Mouse (Mus musculus): ENCODE data around the gene Lst1. TPM values are rescaled to one million over a fixed set of nuclear protein-coding genes. Genes with fewer than 3 reads are reported as not detected.

The Lst1 gene
- total and polyA plus RNA-seq, 3 experiments: 7.1 to 391 (median 81.9) TPM

DNA sequence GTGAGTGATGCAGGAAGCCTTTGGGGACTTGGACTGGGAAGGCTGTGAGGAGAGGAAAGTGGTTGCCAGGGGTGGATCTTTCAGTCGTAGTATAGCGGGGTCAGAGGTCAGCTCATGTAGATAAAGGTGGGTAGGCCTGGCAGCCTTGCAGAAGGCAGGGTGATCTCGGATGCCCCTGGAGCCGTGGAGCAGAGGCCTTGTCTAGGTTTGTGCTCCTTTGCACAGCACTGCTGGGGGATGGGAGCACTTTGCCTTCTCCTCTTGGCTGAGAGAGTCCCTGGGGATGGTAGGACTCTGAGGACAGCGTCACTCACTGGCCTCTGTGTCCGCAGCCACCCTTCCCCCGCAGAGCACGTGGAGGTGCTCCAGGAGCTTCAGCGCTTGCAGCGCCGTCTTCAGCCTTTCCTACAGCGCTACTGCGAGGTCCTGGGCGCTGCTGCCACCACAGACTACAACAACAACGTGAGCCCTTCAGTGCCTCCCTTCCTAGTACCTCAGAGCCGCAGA, 47.7 kb downstream of the Lst1 start:
- DNase-seq (ENCODE audit: low spot score): no peak
- Histone ChIP-seq H3K27me3 (ENCODE audit: insufficient read depth, low read length) (no peaks in the 10 kb centered on the region), H3K4me1 (ENCODE audit: insufficient read depth, low read depth, low read length) (peaks cover 48% of the 10 kb centered on the region), H3K9me3 (replicated peaks) (peaks cover 3% of the 10 kb centered on the region), H3K4me3 (ENCODE audit: low read depth, low read length) (no peak overlapping the region), H3K36me3 (replicated peaks) (peaks cover 89% of the 10 kb centered on the region)
- ATAC-seq (ENCODE audit: extremely low read depth, insufficient number of reproducible peaks, low FRiP score, poor library complexity, severe bottlenecking): no peak
- no peak for TF ChIP-seq GATA1 (IDR thresholded peaks at IDR 0.05; ENCODE audit: borderline replicate concordance, low read length)
- no peak for TF ChIP-seq TAL1 (conservative IDR thresholded peaks at IDR 0.05; ENCODE audit: low read depth, low read length)
- no peak for TF ChIP-seq POLR2AphosphoS5 (IDR thresholded peaks at IDR 0.05; ENCODE audit: insufficient replicate concordance, low read depth, low read length)
- TF ChIP-seq CTCF (IDR thresholded peaks at IDR 0.05; ENCODE audit: low read depth, low read length): no peak
- no peak for TF ChIP-seq GATA2 (IDR thresholded peaks at IDR 0.05; ENCODE audit: borderline replicate concordance, low read depth, low read length)

DNA sequence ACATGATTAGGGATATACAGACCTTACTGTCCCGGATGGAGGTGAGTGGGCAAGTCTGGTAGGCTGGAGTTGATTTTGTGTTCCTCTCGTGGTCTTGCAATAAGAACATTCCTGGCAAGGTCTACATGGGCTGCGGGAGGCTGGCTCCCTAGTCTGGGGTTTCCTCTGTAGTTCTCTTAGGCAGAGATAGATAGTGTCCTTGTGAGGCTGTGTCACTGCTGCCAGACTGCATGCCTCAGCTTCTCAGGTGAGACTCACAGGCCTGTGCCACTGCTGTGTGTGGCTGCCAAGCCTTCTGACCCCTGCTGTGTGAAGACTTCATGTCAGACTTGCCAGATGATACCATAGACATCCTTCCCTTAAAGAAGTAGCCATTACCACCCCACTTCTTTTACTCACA, 49.0 kb downstream of the Lst1 start:
- Histone ChIP-seq H3K27me3 (ENCODE audit: insufficient read depth, low read length) (no peaks in the 10 kb centered on the region), H3K4me3 (ENCODE audit: low read depth, low read length) (no peak overlapping the region), H3K36me3 (replicated peaks) (peaks cover 76% of the 10 kb centered on the region), H3K4me1 (ENCODE audit: insufficient read depth, low read depth, low read length) (peaks cover 47% of the 10 kb centered on the region), H3K9me3 (replicated peaks) (peaks cover 3% of the 10 kb centered on the region)
- TF ChIP-seq POLR2AphosphoS5 (IDR thresholded peaks at IDR 0.05; ENCODE audit: insufficient replicate concordance, low read depth, low read length) (no peak), CTCF (IDR thresholded peaks at IDR 0.05; ENCODE audit: low read depth, low read length) (no peak), GATA1 (IDR thresholded peaks at IDR 0.05; ENCODE audit: borderline replicate concordance, low read length) (no peak), TAL1 (conservative IDR thresholded peaks at IDR 0.05; ENCODE audit: low read depth, low read length) (no peak), GATA2 (IDR thresholded peaks at IDR 0.05; ENCODE audit: borderline replicate concordance, low read depth, low read length) (no peak)
- no peak for ATAC-seq (ENCODE audit: extremely low read depth, insufficient number of reproducible peaks, low FRiP score, poor library complexity, severe bottlenecking)
- DNase-seq (ENCODE audit: low spot score): no peak

DNA sequence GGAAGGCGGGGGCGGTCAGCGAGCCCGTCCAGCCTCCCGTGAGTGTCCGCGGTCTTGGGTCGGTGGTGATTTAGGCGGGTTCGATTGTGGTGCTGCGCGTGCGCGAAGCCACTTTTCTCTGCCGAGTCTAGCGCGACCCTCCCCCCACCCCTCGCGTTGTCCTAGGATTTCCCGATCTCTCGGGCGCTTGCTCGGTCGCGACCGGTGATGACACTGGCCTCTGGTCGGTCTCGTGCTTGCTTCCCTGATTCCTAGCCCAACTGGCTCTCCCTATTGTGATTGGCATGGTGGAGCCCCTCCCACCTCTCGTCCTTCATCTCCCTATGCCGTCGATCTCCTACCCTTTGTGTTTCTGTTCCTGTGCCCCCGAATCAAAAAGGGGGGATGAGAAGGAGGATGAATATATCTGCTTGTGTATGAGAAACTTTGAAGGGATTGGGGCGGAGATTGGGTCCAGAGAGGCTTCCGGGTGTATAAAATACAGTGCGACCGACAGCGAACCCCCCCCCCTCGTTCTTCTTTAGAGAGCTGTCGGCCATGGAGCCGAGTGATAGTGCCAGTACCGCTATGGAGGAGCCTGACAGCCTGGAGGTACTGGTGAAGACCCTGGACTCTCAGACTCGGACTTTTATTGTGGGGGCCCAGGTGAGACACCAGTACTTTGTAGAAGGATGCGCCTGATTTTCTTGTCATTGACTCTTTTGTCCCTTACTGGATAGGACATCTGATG, 52.5 kb downstream of the Lst1 start:
- no peaks in the 10 kb centered on the region for H3K27me3 ChIP-seq (ENCODE audit: insufficient read depth, low read length)
- DNase-seq (ENCODE audit: low spot score) (peak; percentile 66), ATAC-seq (ENCODE audit: extremely low read depth, insufficient number of reproducible peaks, low FRiP score, poor library complexity, severe bottlenecking) (peak; percentile 51; the same call in 1 of the 2 replicates)
- peaks cover 49% of the 10 kb centered on the region for H3K4me1 ChIP-seq (ENCODE audit: insufficient read depth, low read depth, low read length)
- H3K36me3 ChIP-seq (replicated peaks): peaks cover 57% of the 10 kb centered on the region
- no peak for TF ChIP-seq POLR2AphosphoS5 (IDR thresholded peaks at IDR 0.05; ENCODE audit: insufficient replicate concordance, low read depth, low read length)
- no peak for TF ChIP-seq TAL1 (conservative IDR thresholded peaks at IDR 0.05; ENCODE audit: low read depth, low read length)
- TF ChIP-seq CTCF (IDR thresholded peaks at IDR 0.05; ENCODE audit: low read depth, low read length): no peak
- no peak for TF ChIP-seq GATA1 (IDR thresholded peaks at IDR 0.05; ENCODE audit: borderline replicate concordance, low read length)
- no peaks in the 10 kb centered on the region for H3K9me3 ChIP-seq (replicated peaks)
- peak overlapping the region; percentile 99 for H3K4me3 ChIP-seq (ENCODE audit: low read depth, low read length)

Other genes with a start within 250 kb of the Lst1 start
Only the 20 nearest of the 38 such genes appear.
- not detected in 2 replicates for gene Ly6g6d, start 110.4 kb downstream of the Lst1 start, total RNA-seq (2014; fragmentation: Nextera tagmentation)
- gene Ly6g6d, start 110.4 kb downstream of the Lst1 start, total RNA-seq (2017): 0.58 TPM in 1 of 2 replicates, not detected in the other
- 2.0 and 3.6 TPM in 2 replicates for gene Ly6g6d, start 110.4 kb downstream of the Lst1 start, polyA plus RNA-seq (2012)
- gene Ly6g6f, start 102.8 kb downstream of the Lst1 start, total RNA-seq (2014; fragmentation: Nextera tagmentation): not detected in 2 replicates
- 0.23 and 0.27 TPM in 2 replicates for gene Ly6g6f, start 102.8 kb downstream of the Lst1 start, total RNA-seq (2017)
- gene Ly6g6f, start 102.8 kb downstream of the Lst1 start, polyA plus RNA-seq (2012): 0.10 and 0.24 TPM in 2 replicates
- 28.9 and 32.3 TPM in 2 replicates for gene Abhd16a, start 99.2 kb downstream of the Lst1 start, total RNA-seq (2014; fragmentation: Nextera tagmentation)
- gene Abhd16a, start 99.2 kb downstream of the Lst1 start, total RNA-seq (2017): 35.6 and 50.0 TPM in 2 replicates
- 80.6 and 97.0 TPM in 2 replicates for gene Abhd16a, start 99.2 kb downstream of the Lst1 start, polyA plus RNA-seq (2012)
- not detected in 2 replicates for gene Ly6g5c, start 80.2 kb downstream of the Lst1 start, total RNA-seq (2014; fragmentation: Nextera tagmentation)
- gene Ly6g5c, start 80.2 kb downstream of the Lst1 start, total RNA-seq (2017): not detected in 2 replicates
- gene Ly6g5c, start 80.2 kb downstream of the Lst1 start, polyA plus RNA-seq (2012): not detected in 2 replicates
- not detected in 2 replicates for gene Ly6g5b, start 73.0 kb downstream of the Lst1 start, total RNA-seq (2014; fragmentation: Nextera tagmentation)
- gene Ly6g5b, start 73.0 kb downstream of the Lst1 start, total RNA-seq (2017): 0.82 and 0.93 TPM in 2 replicates
- gene Ly6g5b, start 73.0 kb downstream of the Lst1 start, polyA plus RNA-seq (2012): 0.10 and 0.12 TPM in 2 replicates
- gene Gpank1, start 67.0 kb downstream of the Lst1 start, total RNA-seq (2014; fragmentation: Nextera tagmentation): 38.0 and 45.9 TPM in 2 replicates
- 49.0 and 54.0 TPM in 2 replicates for gene Gpank1, start 67.0 kb downstream of the Lst1 start, total RNA-seq (2017)
- gene Gpank1, start 67.0 kb downstream of the Lst1 start, polyA plus RNA-seq (2012): 87.0 and 99.4 TPM in 2 replicates
- gene Csnk2b, start 66.4 kb downstream of the Lst1 start, total RNA-seq (2014; fragmentation: Nextera tagmentation): 466 and 494 TPM in 2 replicates
- 431 and 460 TPM in 2 replicates for gene Csnk2b, start 66.4 kb downstream of the Lst1 start, total RNA-seq (2017)
- gene Csnk2b, start 66.4 kb downstream of the Lst1 start, polyA plus RNA-seq (2012): 74.4 and 79.6 TPM in 2 replicates
- gene D17H6S53E, start 62.1 kb downstream of the Lst1 start, total RNA-seq (2014; fragmentation: Nextera tagmentation): 5.9 and 9.3 TPM in 2 replicates
- 22.1 and 24.1 TPM in 2 replicates for gene D17H6S53E, start 62.1 kb downstream of the Lst1 start, total RNA-seq (2017)
- gene D17H6S53E, start 62.1 kb downstream of the Lst1 start, polyA plus RNA-seq (2012): 12.5 and 12.8 TPM in 2 replicates
- not detected in 2 replicates for gene Apom, start 56.4 kb downstream of the Lst1 start, total RNA-seq (2014; fragmentation: Nextera tagmentation)
- gene Apom, start 56.4 kb downstream of the Lst1 start, total RNA-seq (2017): 0.22 and 0.23 TPM in 2 replicates
- 0.10 and 0.11 TPM in 2 replicates for gene Apom, start 56.4 kb downstream of the Lst1 start, polyA plus RNA-seq (2012)
- 160 and 182 TPM in 2 replicates for gene Bag6, start 53.3 kb downstream of the Lst1 start, total RNA-seq (2014; fragmentation: Nextera tagmentation)
- gene Bag6, start 53.3 kb downstream of the Lst1 start, total RNA-seq (2017): 60.7 and 69.5 TPM in 2 replicates
- 686 and 799 TPM in 2 replicates for gene Bag6, start 53.3 kb downstream of the Lst1 start, polyA plus RNA-seq (2012)
- 773 and 873 TPM in 2 replicates for gene Prrc2a, start 23.5 kb downstream of the Lst1 start, total RNA-seq (2014; fragmentation: Nextera tagmentation)
- 35.3 and 36.8 TPM in 2 replicates for gene Prrc2a, start 23.5 kb downstream of the Lst1 start, total RNA-seq (2017)
- 1,534 and 1,682 TPM in 2 replicates for gene Prrc2a, start 23.5 kb downstream of the Lst1 start, polyA plus RNA-seq (2012)
- gene Aif1, start 12.4 kb downstream of the Lst1 start, total RNA-seq (2014; fragmentation: Nextera tagmentation): 3.1 TPM in 1 of 2 replicates, not detected in the other
- 2.1 and 3.2 TPM in 2 replicates for gene Aif1, start 12.4 kb downstream of the Lst1 start, total RNA-seq (2017)
- 0.17 TPM in 1 of 2 replicates, not detected in the other for gene Aif1, start 12.4 kb downstream of the Lst1 start, polyA plus RNA-seq (2012)
- not detected in 2 replicates for gene Ltb, start 6.0 kb upstream of the Lst1 start, total RNA-seq (2014; fragmentation: Nextera tagmentation)
- gene Ltb, start 6.0 kb upstream of the Lst1 start, total RNA-seq (2017): 0.99 and 1.2 TPM in 2 replicates
- gene Ltb, start 6.0 kb upstream of the Lst1 start, polyA plus RNA-seq (2012): 0.45 and 0.78 TPM in 2 replicates
- 0.68 TPM in 1 of 2 replicates, not detected in the other for gene Tnf, start 13.6 kb upstream of the Lst1 start, total RNA-seq (2014; fragmentation: Nextera tagmentation)
- 1.4 and 1.5 TPM in 2 replicates for gene Tnf, start 13.6 kb upstream of the Lst1 start, total RNA-seq (2017)
- gene Tnf, start 13.6 kb upstream of the Lst1 start, polyA plus RNA-seq (2012): 0.04 TPM in 1 of 2 replicates, not detected in the other
- not detected in 2 replicates for gene Lta, start 16.9 kb upstream of the Lst1 start, total RNA-seq (2014; fragmentation: Nextera tagmentation)
- 0.12 TPM in 1 of 2 replicates, not detected in the other for gene Lta, start 16.9 kb upstream of the Lst1 start, total RNA-seq (2017)
- gene Lta, start 16.9 kb upstream of the Lst1 start, polyA plus RNA-seq (2012): not detected in 2 replicates
- not detected in 2 replicates for gene Gm16181, start 32.4 kb upstream of the Lst1 start, total RNA-seq (2014; fragmentation: Nextera tagmentation)
- gene Gm16181, start 32.4 kb upstream of the Lst1 start, total RNA-seq (2017): 0.38 and 0.52 TPM in 2 replicates
- gene Gm16181, start 32.4 kb upstream of the Lst1 start, polyA plus RNA-seq (2012): not detected in 2 replicates
- 3.0 and 5.0 TPM in 2 replicates for gene Atp6v1g2, start 45.2 kb upstream of the Lst1 start, total RNA-seq (2014; fragmentation: Nextera tagmentation)
- gene Atp6v1g2, start 45.2 kb upstream of the Lst1 start, total RNA-seq (2017): 3.2 TPM in 2 replicates
- gene Atp6v1g2, start 45.2 kb upstream of the Lst1 start, polyA plus RNA-seq (2012): 2.4 and 2.8 TPM in 2 replicates
- gene Nfkbil1, start 47.4 kb upstream of the Lst1 start, total RNA-seq (2014; fragmentation: Nextera tagmentation): 7.0 and 14.1 TPM in 2 replicates
- gene Nfkbil1, start 47.4 kb upstream of the Lst1 start, total RNA-seq (2017): 8.6 and 12.1 TPM in 2 replicates
- gene Nfkbil1, start 47.4 kb upstream of the Lst1 start, polyA plus RNA-seq (2012): 37.3 and 41.6 TPM in 2 replicates
- gene Ddx39b, start 53.3 kb upstream of the Lst1 start, total RNA-seq (2014; fragmentation: Nextera tagmentation): 424 and 464 TPM in 2 replicates
- gene Ddx39b, start 53.3 kb upstream of the Lst1 start, total RNA-seq (2017): 171 and 174 TPM in 2 replicates
- 362 and 363 TPM in 2 replicates for gene Ddx39b, start 53.3 kb upstream of the Lst1 start, polyA plus RNA-seq (2012)
- 50.2 and 53.6 TPM in 2 replicates for gene H2-D1, start 74.3 kb upstream of the Lst1 start, total RNA-seq (2014; fragmentation: Nextera tagmentation)
- gene H2-D1, start 74.3 kb upstream of the Lst1 start, total RNA-seq (2017): 109 and 115 TPM in 2 replicates
- 88.5 and 106 TPM in 2 replicates for gene H2-D1, start 74.3 kb upstream of the Lst1 start, polyA plus RNA-seq (2012)

Measured in G1E (cell line).